Mouse (Mus musculus): ENCODE data around the gene Selenov. TPM values are rescaled to one million over a fixed set of nuclear protein-coding genes. Genes with fewer than 3 reads are reported as not detected.

The Selenov gene
- total RNA-seq, 2 experiments from 2014 or later = not detected

Other genes starting within 250 kb of the Selenov start
- gene Psmc4, start 241.1 kb downstream of the Selenov start, total RNA-seq (2015) = 103 and 114 TPM in 2 replicates
- gene Psmc4, start 241.1 kb downstream of the Selenov start, total RNA-seq (2017) = 107 and 110 TPM in 2 replicates
- gene Fcgbp, start 219.9 kb downstream of the Selenov start, total RNA-seq (2015) = not detected in 2 replicates
- not detected in 2 replicates for gene Fcgbp, start 219.9 kb downstream of the Selenov start, total RNA-seq (2017)
- gene 9530053A07Rik, start 161.7 kb downstream of the Selenov start, total RNA-seq (2015) = not detected in 2 replicates
- gene 9530053A07Rik, start 161.7 kb downstream of the Selenov start, total RNA-seq (2017) = 0.04 TPM in 1 of 2 replicates, not detected in the other
- 75.0 and 75.5 TPM in 2 replicates for gene Fbl, start 121.5 kb downstream of the Selenov start, total RNA-seq (2015)
- 85.1 and 88.7 TPM in 2 replicates for gene Fbl, start 121.5 kb downstream of the Selenov start, total RNA-seq (2017)
- 3.0 and 3.5 TPM in 2 replicates for gene Dyrk1b, start 111.7 kb downstream of the Selenov start, total RNA-seq (2015)
- gene Dyrk1b, start 111.7 kb downstream of the Selenov start, total RNA-seq (2017) = 2.7 and 5.3 TPM in 2 replicates
- 0.68 and 1.1 TPM in 2 replicates for gene Eid2, start 23.3 kb downstream of the Selenov start, total RNA-seq (2015)
- 0.40 and 0.57 TPM in 2 replicates for gene Eid2, start 23.3 kb downstream of the Selenov start, total RNA-seq (2017)
- gene Eid2b, start 13.4 kb downstream of the Selenov start, total RNA-seq (2015) = 3.6 and 5.8 TPM in 2 replicates
- gene Eid2b, start 13.4 kb downstream of the Selenov start, total RNA-seq (2017) = 2.9 and 3.0 TPM in 2 replicates
- gene Dll3, start 11.1 kb upstream of the Selenov start, total RNA-seq (2015) = not detected in 2 replicates
- gene Dll3, start 11.1 kb upstream of the Selenov start, total RNA-seq (2017) = not detected in 2 replicates
- gene Timm50, start 20.9 kb upstream of the Selenov start, total RNA-seq (2015) = 19.5 and 26.2 TPM in 2 replicates
- 19.7 and 22.1 TPM in 2 replicates for gene Timm50, start 20.9 kb upstream of the Selenov start, total RNA-seq (2017)
- 47.1 and 56.8 TPM in 2 replicates for gene Supt5, start 47.6 kb upstream of the Selenov start, total RNA-seq (2015)
- 61.2 and 67.5 TPM in 2 replicates for gene Supt5, start 47.6 kb upstream of the Selenov start, total RNA-seq (2017)
- 2,258 and 2,353 TPM in 2 replicates for gene Rps16, start 59.5 kb upstream of the Selenov start, total RNA-seq (2015)
- 250 and 448 TPM in 2 replicates for gene Rps16, start 59.5 kb upstream of the Selenov start, total RNA-seq (2017)
- 11.5 and 15.2 TPM in 2 replicates for gene Plekhg2, start 81.4 kb upstream of the Selenov start, total RNA-seq (2015)
- gene Plekhg2, start 81.4 kb upstream of the Selenov start, total RNA-seq (2017) = 6.1 and 6.3 TPM in 2 replicates
- gene Zfp36, start 89.1 kb upstream of the Selenov start, total RNA-seq (2015) = 350 and 368 TPM in 2 replicates
- 118 and 143 TPM in 2 replicates for gene Zfp36, start 89.1 kb upstream of the Selenov start, total RNA-seq (2017)
- 14.7 and 15.4 TPM in 2 replicates for gene Med29, start 101.5 kb upstream of the Selenov start, total RNA-seq (2015)
- 9.0 and 9.4 TPM in 2 replicates for gene Med29, start 101.5 kb upstream of the Selenov start, total RNA-seq (2017)
- 42.1 and 46.8 TPM in 2 replicates for gene Paf1, start 101.8 kb upstream of the Selenov start, total RNA-seq (2015)
- 129 and 153 TPM in 2 replicates for gene Paf1, start 101.8 kb upstream of the Selenov start, total RNA-seq (2017)
- gene Gmfg, start 146.3 kb upstream of the Selenov start, total RNA-seq (2015) = 544 and 552 TPM in 2 replicates
- gene Gmfg, start 146.3 kb upstream of the Selenov start, total RNA-seq (2017) = 837 and 967 TPM in 2 replicates
- 1.0 and 1.7 TPM in 2 replicates for gene Lrfn1, start 160.8 kb upstream of the Selenov start, total RNA-seq (2015)
- gene Lrfn1, start 160.8 kb upstream of the Selenov start, total RNA-seq (2017) = 0.66 and 0.98 TPM in 2 replicates
- gene Ifnl2, start 219.3 kb upstream of the Selenov start, total RNA-seq (2015) = not detected in 2 replicates
- not detected in 2 replicates for gene Ifnl2, start 219.3 kb upstream of the Selenov start, total RNA-seq (2017)
- gene Ifnl3, start 231.7 kb upstream of the Selenov start, total RNA-seq (2015) = not detected in 2 replicates
- not detected in 2 replicates for gene Ifnl3, start 231.7 kb upstream of the Selenov start, total RNA-seq (2017)
- gene Sycn, start 249.7 kb upstream of the Selenov start, total RNA-seq (2015) = not detected in 2 replicates
- not detected in 2 replicates for gene Sycn, start 249.7 kb upstream of the Selenov start, total RNA-seq (2017)